Mouse (Mus musculus) embryonic fibroblast, embryonic 13.5 days (primary cell): Measurements from ENCODE around the gene Dppa4.

ENCODE experiments used
- CTCF ChIP-seq: IDR thresholded peaks from 2 replicates; pipeline ENCODE4 v1.5.1; 2011; ENCODE audit warnings: mild to moderate bottlenecking, control low read depth, low read length, moderate library complexity, borderline replicate concordance; ENCODE audit not compliant: insufficient read depth
- POLR2A ChIP-seq: IDR thresholded peaks from 2 replicates; pipeline ENCODE4 v1.6.1; 2011; ENCODE audit warnings: low read depth, mild to moderate bottlenecking, control low read depth, low read length, moderate library complexity

DNA sequence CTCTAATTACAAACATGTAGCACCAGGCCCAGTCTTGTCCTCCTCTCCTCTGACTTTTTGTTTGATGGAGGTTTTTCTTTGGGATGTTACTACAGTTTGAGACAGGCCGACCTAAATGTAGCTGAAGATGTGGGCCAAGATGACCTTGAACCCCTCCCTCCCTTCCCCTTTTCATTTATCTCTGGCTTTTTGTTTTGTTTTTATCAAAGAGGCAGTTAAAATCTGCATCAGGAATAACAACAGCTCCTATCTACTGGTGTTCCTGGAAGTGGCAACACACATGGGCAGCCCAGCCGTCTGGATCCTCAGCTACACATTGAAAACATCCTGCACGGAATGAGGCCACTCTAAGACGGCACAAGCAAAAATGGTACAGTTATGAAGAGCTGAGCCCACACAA is 17.7 kb upstream of the Dppa4 start:
- TF ChIP-seq POLR2A, result no peak
- no peak for TF ChIP-seq CTCF
